Mouse (Mus musculus): ENCODE data around the gene Ap3d1.
A peak's percentile ranks its signal among the peaks of the same experiment; 100 is the strongest.

Ap3d1 gene

DNA sequence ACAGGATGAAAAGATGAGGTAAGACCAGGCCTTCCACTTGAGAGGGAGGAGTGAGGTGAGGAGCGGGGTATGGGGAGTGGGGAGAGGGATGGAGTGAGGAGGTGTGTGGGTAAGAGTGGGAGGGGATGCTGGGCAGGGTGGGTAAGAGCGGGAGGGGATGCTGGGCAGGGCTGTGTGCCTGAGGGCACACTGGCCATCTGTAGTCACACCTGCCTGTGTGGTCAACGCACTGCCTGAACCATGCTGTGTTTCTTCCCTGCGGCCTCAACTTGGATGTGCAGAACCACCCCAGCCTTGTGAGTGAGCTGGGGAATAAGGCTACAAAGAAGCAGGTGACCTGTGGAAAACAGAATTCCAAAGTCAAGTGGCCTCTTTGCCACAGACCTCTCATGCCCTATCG is 37.6 kb downstream of the Ap3d1 start:
- no peak for DNase-seq (ENCODE audit: low read depth, low spot score)

DNA sequence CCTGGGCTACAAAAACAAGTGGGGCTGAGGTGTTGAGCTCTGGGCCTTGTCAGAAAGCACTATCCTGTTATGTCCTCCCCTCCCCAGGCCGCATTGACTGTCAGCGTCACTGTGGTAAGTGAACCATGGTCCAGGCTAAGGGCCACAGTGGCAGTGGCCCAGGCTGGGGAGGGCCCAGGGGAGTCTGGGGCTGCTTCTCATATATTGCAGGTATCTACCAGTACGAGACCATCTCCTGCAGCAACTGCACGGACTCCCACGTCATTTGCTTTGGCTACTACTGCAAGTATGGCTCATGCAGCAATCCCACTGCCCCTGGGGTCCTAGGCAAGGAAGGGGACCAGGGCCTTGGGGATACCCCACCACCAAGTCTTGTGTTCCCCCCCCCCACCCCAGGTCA is 38.4 kb downstream of the Ap3d1 start:
- DNase-seq (ENCODE audit: low read depth, low spot score) = no peak

DNA sequence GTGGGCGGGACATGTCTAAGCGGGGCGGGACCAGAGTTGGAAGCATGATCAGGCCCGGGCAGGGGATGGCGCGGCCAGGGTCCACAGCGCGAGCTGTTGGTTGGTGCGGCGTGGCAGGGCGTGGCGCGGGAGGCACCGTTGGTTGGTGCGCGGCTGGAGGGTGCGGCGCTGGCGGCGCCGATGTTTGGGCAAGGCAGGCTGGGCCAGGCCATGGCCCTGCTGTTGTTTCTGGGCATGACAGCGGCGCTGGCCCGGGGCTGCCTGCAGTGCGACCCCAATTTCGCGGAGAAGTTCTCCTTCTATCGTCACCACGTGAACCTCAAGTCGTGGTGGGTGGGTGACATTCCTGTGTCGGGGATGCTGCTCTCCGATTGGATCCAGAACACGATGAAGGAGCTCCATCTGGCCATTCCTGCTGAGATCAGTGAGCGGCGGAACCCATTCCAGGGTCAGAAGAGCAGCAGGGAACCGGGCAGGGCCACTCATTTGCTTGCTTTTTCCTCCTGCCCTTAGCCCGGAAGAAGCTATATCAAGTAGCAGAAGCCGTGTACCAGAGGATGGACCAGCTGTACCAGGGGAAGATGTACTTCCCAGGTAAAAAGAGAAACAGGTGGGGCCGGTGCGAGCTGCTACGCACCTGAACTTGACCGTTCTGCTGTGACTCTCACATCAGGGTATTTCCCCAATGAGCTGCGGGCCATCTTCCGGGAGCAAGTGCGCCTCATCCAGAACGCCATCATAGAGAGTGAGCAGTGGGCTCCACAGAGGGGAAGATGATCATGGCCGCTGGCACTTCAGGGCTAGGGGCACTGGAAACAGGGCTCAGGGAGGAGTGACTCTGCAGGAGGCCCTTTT is 39.3 kb downstream of the Ap3d1 start:
- peak; percentile 97 for DNase-seq (ENCODE audit: low read depth, low spot score)

DNA sequence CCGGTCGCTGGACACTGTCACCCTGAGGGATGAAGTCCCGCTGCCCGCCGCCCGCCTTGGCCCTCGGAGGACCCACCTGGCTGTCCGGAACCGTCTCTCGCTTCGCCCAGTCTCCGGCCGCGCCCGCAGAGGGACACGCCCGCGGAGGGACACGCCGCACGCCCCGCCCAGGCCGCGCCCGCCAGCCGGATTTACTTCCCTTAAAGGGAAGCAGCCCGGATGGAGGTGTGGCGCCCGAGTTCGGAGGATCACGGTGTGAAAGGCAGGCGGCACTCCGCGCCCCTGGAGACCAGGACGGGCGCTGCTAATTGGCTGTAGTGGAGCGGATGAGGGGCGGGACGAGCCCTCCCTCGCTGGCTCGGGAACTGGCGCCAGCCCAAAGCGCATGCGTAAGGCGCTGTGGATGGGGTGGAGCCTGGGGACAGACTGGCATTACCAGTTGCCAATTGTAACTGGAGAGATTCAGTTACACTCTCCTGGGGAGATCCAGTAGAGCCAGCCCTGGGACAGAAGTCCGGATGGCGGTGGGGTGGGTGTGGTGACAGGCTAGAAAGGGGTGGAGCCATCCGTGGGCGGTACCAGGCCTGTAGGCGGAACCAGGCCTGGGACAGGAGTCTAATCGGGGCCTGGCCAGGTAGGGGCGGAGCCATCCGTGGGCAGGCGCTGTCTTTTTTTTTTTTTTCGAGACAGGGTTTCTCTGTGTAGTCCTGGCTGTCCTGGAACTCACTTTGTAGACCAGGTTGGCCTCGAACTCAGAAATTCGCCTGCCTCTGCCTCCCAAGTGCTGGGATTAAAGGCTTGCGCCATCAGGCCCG is 40.1 kb downstream of the Ap3d1 start, which contains the start of the genes Mob3a and Izumo4:
Gene Mob3a (minus strand): TSS at position 257 of the 815 bp plus-strand sequence.
Gene Izumo4 (plus strand): TSS at position 464 of the 815 bp plus-strand sequence.
- peak; percentile 100 for DNase-seq (ENCODE audit: low read depth, low spot score)

DNA sequence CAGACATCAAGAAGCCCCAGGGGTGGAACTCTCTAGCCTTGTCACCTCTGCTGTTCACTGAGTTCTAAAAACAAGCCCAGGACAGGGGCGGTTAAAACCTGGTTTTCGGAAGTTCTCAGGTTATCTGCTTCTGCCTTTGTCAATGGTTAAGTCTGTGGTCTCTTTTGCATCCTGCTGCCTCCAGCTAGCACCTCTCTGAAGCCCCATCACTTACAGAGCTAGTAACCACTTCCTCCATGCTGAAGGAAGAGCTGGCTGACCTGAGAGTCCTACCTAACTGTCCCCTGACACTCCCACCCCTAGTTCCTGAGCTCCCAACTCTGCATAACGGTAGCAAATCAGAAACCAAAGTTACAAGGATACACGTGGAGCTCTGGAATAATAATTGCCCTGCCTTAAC is 41.3 kb downstream of the Ap3d1 start:
- no peak for DNase-seq (ENCODE audit: low read depth, low spot score)

DNA sequence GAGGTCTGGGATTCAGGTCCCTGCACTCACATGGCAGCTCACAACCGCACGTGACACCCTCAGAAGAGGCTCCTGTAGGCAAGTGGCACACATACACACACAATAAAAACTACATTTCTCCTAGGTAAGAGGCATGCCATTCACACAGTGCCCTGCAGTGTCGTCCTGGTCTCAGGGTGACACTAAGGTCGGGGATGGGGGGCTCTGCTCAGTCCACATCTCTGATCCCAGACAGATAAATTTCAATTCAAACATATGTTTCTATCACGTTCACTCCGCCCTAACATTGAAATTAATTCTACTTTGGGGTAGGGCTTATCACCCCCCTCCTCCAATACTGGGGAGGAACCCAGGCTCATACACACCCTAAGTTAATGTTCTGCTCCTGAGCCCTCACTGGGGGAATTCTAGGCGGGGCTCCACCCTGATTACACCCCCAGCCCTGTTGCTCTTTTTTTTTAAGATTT is 42.0 kb downstream of the Ap3d1 start:
- no peak for DNase-seq (ENCODE audit: low read depth, low spot score)

DNA sequence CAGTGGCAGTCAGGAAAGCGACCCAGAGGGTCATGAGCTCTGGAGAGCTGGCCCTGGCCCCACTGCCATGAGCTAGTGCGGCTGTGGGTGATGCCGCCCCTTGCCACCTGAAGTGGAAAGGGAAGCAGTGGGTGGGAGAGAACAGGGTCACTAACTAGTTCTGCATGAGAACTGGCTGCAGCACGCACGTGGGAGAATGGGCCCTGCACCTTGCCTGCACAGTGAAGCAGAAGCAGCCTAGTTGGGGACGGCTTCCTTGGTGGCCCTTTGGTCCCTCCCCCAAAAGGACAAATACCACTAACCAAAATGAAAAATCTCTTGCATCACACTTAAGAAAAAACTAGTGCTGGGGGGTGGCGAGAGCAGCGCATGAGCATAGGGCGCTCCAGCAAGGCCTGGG is 43.5 kb downstream of the Ap3d1 start:
- no peak for DNase-seq (ENCODE audit: low read depth, low spot score)

DNA sequence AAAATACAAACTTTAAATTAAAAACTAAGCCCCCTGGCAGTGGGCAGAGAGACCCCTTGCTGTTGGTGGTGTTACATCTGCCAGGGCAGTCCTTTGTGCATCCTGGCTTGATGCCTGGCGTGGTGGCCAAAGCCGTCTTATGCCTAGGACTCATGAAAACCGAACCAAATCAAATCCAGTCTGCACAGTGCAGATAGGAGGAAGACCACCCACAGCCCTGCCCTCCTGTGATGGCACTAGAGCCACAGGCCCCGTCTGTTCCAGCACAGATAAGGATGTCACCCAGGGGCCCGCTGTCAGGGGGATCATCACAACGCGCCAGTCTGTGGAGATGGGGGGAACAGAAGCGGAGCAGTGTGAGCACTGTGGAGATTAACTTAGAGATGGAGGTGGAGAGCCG is 44.3 kb downstream of the Ap3d1 start:
- no peak for DNase-seq (ENCODE audit: low read depth, low spot score)

DNA sequence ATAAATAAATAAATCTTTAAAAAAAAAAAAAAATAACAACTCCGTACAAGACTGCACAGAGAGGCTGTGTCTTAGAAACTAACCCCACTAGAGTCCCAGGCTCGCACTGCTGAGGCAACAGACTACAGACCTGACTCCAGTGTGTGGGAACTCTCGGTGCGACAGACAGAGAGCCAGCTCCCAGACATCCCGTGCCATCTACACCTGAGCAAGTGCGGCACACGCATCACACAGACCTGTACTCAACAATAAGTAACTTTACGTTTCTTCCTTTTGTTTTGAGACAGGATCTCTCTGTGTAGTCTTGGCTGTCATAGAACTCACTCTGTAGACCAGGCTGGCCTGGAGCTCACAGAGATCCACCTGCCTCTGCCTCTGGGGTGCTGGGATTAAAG is 44.7 kb downstream of the Ap3d1 start:
- no peak for DNase-seq (ENCODE audit: low read depth, low spot score)

DNA sequence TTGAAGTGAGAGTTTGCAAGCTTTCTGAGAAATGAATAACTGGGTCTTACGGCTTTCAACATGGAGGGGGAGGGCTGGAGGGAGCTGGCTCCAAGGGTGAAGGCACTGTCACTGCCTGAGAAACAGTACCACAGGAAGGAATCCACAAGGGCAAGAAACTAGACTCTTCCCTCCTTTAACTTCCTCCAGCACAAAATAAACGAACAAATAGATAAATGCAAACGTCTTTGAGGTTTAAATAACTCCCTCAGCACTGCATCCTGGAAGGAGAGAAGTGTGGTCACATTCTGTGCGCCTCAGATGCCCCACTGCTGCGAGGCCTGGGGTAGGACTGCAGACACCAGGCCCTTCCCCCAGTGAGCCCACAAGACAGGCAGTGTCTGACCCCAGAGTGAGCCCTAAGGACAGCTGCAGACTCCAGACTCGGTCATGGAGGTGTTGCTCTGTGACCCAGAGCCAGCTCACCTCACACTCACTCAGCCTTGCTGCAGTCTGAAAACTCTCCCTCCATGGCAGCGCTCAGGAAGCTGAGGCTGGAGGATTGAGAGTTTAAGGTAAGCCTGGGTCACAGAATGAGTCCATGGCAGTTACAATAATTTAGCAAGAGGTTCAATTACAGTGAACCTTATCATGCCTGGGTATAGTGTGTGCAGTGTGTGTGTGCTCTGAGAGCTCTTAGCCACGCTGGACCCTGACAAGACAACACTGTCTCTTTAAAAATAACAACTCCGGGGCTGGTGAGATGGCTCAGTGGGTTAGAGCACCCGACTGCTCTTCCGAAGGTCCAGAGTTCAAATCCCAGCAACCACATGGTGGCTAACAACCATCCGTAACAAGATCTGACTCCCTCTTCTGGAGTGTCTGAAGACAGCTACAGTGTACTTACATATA is 45.3 kb downstream of the Ap3d1 start:
- no peak for DNase-seq (ENCODE audit: low read depth, low spot score)

DNA sequence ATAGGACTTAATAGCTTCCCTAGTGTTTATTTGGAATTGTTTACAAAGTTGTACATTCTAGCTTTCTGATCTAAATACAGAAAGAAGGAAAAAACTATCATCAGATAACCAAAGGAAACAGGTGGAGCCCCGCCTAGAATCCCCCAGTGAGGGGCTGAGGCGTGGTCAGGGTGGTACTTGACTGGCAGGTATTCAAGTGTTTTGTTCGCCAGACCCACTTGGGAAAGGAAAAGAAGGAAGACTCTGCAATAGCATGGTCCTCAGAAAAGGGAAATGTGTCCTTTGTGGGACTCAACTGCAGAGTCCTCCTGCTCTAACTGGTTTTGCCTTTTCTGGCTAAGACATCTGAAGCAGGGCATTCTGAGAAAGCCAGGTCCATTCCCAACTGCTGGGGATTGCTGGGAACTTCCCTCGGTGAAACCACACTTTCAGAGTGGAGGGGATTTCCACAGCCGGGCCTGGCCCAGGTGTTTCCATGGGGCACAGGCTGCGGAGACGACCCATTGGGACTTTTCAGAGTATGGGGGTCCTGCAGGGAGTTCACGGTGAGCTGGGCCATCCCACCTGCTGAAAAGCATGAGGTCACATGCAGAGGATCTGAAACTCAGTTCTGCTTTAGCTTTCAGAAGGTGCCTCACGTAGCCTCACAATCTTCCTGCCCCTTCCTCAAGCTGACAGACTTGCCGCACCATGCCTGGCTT is 46.1 kb downstream of the Ap3d1 start:
- no peak for DNase-seq (ENCODE audit: low read depth, low spot score)

DNA sequence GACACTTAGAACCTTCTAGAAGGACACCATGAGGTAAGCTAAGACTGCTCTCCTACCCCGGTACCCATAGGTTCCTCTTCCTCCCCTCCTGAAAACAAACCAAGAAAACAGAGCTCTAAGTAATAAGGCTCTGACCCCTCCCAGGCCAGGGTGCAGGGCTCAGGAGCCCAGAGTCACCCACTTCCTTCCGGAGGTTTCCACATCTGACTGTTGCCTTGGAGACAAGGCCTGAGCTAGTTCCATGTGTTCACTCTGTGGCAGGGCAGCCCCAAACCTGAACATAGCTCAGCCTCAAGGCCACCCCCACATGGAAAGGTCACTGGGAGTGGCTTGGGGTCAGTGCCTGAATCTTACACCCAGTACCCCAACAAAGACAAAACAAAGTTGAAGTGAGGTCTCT is 46.9 kb downstream of the Ap3d1 start:
- DNase-seq (ENCODE audit: low read depth, low spot score) = peak; percentile 63

DNA sequence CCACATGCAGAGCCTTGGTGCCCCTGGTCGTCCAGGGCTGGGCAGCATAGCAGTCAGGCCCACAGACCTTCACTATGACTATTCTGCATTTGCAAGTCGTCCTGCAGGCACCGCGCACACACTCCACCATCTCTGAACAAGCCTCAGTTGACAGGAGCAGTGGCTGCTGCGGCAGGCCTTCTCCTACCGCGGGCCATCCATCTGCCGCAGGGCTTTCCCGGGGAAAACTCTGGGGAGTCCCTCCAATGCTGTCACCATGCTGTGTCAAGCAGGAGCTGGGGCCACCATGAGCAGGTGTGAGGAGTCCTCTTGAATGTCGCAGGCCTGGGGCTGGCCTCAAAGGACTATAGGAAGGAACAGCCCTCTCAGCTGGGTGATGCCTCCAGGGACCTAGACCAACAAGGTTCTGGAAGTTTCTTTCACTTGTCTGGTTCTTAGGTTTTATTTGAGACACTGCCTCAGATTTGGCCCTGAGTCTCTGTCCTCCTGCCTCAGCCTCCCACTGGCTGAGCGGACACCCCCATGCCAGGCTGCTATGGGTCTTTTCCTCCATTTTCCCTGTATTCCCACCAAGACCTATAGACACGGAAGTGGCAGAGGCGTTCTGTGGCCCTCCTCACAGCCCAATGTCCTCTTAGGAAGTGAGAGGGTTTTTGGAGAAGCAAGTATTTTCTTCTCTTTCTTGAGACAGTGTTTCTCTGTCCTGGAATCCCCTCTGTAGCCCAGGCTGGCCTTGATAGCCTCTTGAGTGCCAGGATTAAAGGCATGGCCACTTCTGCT is 47.7 kb downstream of the Ap3d1 start:
- DNase-seq (ENCODE audit: low read depth, low spot score) = no peak

DNA sequence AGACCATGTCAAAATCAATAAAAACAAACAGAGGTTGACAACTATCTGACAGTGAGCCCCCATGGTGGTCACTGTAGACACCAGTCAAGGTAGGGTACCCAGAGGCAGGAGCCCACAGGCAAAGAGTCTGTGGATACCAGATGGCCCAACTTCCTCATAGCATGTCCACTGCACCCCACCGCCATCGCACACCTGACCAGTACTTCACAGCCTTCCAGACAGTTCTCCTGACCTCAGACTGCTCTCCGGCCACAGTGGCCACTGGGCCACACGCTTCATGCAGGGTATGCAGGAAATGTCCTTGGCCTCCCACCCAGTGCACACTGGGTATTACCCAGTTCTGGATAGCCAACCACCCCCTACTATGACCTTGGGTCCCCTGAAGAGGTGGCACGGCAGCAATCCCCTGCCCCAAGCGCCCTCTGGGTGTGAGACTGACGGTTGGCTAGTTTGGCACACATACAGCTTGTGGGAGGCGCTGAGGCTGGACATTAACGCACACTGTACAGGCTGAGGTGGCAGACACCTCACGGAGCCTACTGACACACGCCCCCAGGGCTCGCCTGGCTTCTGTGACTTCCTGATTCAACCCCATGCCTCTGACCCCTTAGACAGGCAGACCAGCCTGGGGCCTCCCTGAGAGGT is 48.5 kb downstream of the Ap3d1 start:
- DNase-seq (ENCODE audit: low read depth, low spot score) = no peak

DNA sequence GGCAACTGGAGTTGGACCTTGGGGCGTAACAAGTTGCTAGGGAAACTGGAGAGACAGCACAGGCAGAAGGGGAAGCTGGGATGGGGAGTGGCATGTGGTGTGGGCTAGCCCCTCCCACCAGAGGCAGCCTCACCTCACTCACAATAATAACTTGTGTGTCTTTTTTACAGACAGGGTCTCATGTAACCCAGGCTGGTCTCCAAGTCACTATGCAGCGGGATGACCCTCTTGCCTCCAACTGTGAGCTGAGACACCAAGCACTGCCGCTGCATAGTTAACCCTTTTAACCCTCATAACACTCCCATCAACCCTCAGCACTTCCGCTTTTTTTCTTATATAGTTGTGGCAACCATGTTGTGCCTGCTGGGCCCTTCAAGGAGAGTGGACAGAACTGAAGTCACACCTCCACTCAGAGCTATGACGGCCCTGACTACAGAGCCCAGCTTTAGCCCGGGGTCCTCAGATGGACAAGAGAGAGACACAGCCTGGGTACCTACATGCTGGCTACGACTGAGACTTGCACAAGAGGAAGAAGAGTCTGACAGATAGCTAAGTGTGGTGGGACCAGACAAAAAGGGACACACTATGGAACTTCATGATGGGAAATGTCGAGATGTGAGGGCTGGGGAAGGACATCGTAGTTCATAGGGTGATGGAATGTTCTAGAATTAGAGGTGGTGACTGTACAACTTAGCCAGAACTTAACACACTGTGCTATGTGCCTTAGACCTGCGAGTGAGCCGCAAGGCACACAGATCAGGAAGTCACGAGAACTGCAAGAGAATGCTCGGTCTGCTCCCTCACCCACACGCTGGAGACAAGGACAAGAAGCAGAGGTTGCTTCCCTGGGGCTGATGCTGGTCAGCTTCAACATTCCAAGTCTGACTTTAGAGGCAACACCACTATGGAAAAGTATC is 49.6 kb downstream of the Ap3d1 start:
- no peak for DNase-seq (ENCODE audit: low read depth, low spot score)

DNA sequence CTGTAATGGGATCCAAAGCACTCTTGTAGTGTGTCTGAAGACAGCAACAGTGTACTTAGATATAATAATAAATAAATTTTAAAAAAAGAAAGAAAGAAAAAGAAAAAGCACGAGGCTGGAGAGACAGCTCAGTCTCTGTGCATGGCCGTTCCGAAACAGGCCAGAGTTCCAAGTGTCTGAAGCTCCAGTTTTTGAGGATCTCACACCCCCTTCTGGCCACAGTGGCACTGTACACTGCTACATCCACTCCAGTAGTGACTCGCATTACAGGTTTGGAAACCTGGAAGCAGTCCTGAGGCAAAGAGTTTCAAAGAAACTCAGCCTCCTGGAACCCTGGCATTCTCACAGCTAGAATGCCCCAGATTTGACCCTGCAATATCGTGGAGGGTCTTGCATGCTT is 54.2 kb downstream of the Ap3d1 start:
- peak; percentile 89 for DNase-seq (ENCODE audit: low read depth, low spot score)

DNA sequence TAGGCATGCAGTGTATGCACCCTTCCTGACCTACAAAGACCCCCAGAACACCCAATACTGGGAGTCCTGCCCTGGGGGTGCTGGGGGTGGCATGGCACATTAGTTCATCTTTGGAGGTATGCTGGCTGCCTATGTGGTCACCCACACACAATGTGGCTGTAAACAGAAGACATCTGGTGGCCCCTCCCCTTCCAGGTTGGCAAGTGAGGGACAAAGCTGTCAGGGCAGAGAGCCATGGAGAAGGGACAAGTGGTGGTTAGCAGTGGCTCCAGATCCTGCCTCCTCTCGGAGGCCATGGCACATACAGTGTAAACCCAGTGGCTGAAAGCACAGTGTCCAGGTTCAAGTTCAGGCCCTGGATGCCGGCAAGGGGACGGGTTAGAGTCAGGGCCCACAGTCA is 55.4 kb downstream of the Ap3d1 start:
- DNase-seq (ENCODE audit: low read depth, low spot score) = no peak

DNA sequence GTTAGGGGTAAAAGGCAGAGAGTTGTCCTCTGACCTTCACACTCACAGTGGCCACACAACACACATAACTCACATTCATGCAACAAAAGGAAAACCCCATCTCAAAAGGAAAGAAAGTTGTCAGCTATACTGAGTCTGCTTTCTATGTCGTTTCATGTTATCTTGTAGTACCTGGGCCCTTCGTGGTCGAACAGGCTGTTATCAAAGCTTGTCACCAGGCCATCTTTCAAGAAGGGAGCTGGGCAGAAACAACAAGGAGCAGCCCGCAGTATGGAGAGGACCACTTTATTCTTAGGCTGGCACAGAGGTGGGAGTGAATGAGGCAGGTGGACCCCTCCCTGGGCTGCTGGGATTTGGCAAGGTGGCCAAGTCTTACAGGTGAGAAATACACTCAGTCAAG is 57.1 kb downstream of the Ap3d1 start:
- DNase-seq (ENCODE audit: low read depth, low spot score) = no peak

DNA sequence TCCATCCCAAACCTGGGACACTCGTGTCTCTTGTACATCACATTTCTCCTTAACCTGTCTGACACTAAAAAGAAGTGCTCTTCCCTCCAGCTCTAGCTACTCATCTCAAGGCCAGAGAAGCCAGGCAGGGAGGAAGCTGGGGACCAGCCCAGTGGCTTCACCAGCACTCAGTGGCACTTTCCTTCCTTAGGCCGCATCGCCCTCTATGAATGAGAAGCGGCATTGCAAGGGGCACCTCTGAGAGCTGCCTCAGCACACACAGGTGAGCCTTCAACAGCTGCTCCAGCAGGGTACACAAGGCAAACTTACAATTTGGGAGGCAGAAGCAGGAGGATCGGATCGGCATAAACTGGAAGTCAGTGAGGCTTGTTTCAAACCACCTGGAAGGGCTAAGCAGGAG is 57.9 kb downstream of the Ap3d1 start:
- DNase-seq (ENCODE audit: low read depth, low spot score) = peak; percentile 77

Data from brain, adult 2 months (tissue).